Mouse (Mus musculus) kidney, embryonic 14.5 days (tissue): ENCODE results near the gene Olfr543. TPM values are rescaled to one million over a fixed set of nuclear protein-coding genes. Genes with fewer than 3 reads are reported as not detected.

Source experiments
- ATAC-seq: fragments of 200-750 bp; cut with Nextera tagmentation; 2 replicates; pipeline ENCODE4 v1.8.0; 2017; ENCODE audit warnings: moderate number of reproducible peaks, mild to moderate bottlenecking, moderate TSS enrichment, moderate library complexity; ENCODE audit not compliant: low FRiP score, low TSS enrichment
- H3K27ac ChIP-seq: fragments of 300-500 bp; sonication (generic); 2 replicates; pipeline ENCODE4 v1.5.1; 2014; ENCODE audit warnings: low read depth, mild to moderate bottlenecking, low read length, moderate library complexity, mixed read lengths
- H3K27me3 ChIP-seq: fragments of 300-500 bp; sonication (generic); 2 replicates; pipeline ENCODE4 v1.6.1; 2014; ENCODE audit warnings: mild to moderate bottlenecking, low read length; ENCODE audit not compliant: control insufficient read depth, insufficient read depth
- H3K36me3 ChIP-seq: fragments of 300-500 bp; sonication (generic); 2 replicates; pipeline ENCODE4 v1.6.1; 2014; ENCODE audit warnings: low read length, mixed read lengths; ENCODE audit not compliant: control insufficient read depth, insufficient read depth
- H3K4me1 ChIP-seq: fragments of 300-500 bp; sonication (generic); 2 replicates; pipeline ENCODE4 v1.6.1; 2014; ENCODE audit warnings: low read length, mixed read lengths; ENCODE audit not compliant: control insufficient read depth, insufficient read depth
- H3K4me2 ChIP-seq: fragments of 300-500 bp; sonication (generic); replicated peaks from 2 replicates; pipeline ENCODE4 v1.6.1; 2014; ENCODE audit warnings: low read depth, mild to moderate bottlenecking, low read length
- H3K4me3 ChIP-seq: fragments of 300-500 bp; sonication (generic); 2 replicates; pipeline ENCODE4 v1.5.1; 2014; ENCODE audit warnings: mild to moderate bottlenecking, low read length
- H3K9ac ChIP-seq: fragments of 300-500 bp; sonication (generic); 2 replicates; pipeline ENCODE4 v1.6.1; 2014; ENCODE audit warnings: low read depth, mild to moderate bottlenecking, low read length, moderate library complexity
- H3K9me3 ChIP-seq: fragments of 300-500 bp; sonication (generic); 2 replicates; pipeline ENCODE4 v1.6.1; 2016; ENCODE audit warnings: low read length; ENCODE audit not compliant: control insufficient read depth
- WGBS: fragments of 180-500 bp; shearing (Covaris S2); extraction: QIAGEN DNeasy Blood & Tissue Kit; methylation state at CpG from one replicate; pipeline ENCODE4 v1.1.7; 2014; 5-methylcytosine and 5-hydroxymethylcytosine counted together
- polyA plus RNA-seq: library from polyadenylated mRNA; unstranded; fragments of >200 nt; fragmentation: Nextera tagmentation; extraction: Ambion mirVana; gene quantifications from 2 replicates; pipeline ENCODE4 v1.2.1, GENCODE M21; 2014

The Olfr543 gene
- polyA plus RNA-seq, 1 experiment from 2014 or later = 0.80 TPM

DNA sequence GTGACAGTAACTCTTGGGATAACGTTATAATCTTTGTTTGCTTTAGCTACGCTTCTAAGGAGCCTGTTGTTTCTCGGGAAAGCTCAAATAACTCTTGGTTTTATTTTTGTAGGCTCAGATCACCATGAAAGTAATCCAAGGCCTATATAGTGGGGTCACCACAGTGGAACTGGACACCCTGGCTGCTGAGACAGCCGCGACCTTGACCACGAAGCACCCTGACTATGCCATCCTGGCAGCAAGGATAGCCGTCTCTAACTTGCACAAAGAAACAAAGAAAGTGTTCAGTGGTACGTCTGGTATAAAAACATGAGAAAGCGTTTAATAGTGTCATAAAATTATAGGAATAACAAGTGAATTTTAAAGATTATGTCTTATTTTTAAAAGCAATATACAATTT lies 35.0 kb downstream of the Olfr543 start:
- peaks cover 6% of the 10 kb centered on the region; the same call in 1 of the 2 replicates for H3K4me1 ChIP-seq
- no peak for ATAC-seq
- no peak overlapping the region for H3K4me3 ChIP-seq
- 60% methylated on average over 9 of the region's 9 CpGs for WGBS
- H3K36me3 ChIP-seq = peaks cover 68% of the 10 kb centered on the region
- no peaks in the 10 kb centered on the region for H3K9me3 ChIP-seq
- no peaks in the 10 kb centered on the region for H3K27me3 ChIP-seq
- H3K27ac ChIP-seq = no peak overlapping the region
- no peak overlapping the region for H3K9ac ChIP-seq
- H3K4me2 ChIP-seq = no peak overlapping the region

DNA sequence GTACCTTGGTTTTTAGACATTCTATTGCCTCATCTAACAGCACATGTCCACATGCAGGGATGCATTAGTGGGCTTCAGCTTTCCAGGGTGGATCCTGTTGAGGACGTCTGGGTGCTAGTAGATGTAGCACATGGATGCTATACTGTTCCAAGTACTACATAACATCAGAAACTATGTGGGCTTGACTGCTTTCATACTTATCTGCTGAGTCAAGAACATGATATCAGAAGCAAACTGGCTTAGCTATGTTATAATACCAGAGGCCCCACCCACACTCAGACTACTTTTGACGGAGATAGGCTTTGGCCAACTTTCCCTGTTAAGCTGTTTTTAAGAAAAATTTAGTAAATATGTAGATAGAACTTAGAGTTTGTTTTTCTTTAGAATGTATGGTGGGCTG lies 37.2 kb downstream of the Olfr543 start:
- Histone ChIP-seq H3K27ac (no peak overlapping the region), H3K4me1 (peaks cover 6% of the 10 kb centered on the region; the same call in 1 of the 2 replicates), H3K4me3 (no peak overlapping the region), H3K27me3 (no peaks in the 10 kb centered on the region), H3K9ac (no peak overlapping the region), H3K36me3 (peaks cover 47% of the 10 kb centered on the region), H3K4me2 (no peak overlapping the region), H3K9me3 (no peaks in the 10 kb centered on the region)
- 74% methylated on average over 2 of the region's 2 CpGs for WGBS
- ATAC-seq = no peak

DNA sequence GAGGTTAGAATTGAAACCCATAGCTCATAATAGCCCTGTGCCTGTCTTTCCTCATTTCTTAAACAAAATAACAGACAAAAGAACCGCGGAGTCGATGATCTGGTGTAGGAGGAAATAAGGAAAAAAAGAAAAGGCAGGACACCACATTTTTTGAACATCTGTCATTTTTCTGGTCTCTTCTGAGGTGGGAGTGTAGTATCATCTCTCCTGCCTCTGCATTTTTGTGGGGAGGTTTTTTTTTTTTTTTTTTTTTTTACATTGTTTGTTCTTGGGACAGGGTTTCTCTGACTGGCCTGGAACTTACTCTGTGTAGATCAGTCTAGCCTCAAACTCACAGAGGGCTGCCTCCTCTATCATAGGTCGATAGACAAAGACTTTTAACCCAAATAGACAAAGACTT lies 39.0 kb downstream of the Olfr543 start:
- WGBS = 3% methylated on average over 4 of the region's 4 CpGs
- H3K4me3 ChIP-seq = peak overlapping the region; percentile 81
- peaks cover 32% of the 10 kb centered on the region for H3K36me3 ChIP-seq
- peak overlapping the region; percentile 90 for H3K9ac ChIP-seq
- H3K4me1 ChIP-seq = peaks cover 6% of the 10 kb centered on the region; the same call in 1 of the 2 replicates
- ATAC-seq = no peak
- peak overlapping the region; percentile 91; the same call in 1 of the 2 replicates for H3K27ac ChIP-seq
- H3K9me3 ChIP-seq = no peaks in the 10 kb centered on the region
- peak overlapping the region; percentile 64 for H3K4me2 ChIP-seq
- no peaks in the 10 kb centered on the region for H3K27me3 ChIP-seq

DNA sequence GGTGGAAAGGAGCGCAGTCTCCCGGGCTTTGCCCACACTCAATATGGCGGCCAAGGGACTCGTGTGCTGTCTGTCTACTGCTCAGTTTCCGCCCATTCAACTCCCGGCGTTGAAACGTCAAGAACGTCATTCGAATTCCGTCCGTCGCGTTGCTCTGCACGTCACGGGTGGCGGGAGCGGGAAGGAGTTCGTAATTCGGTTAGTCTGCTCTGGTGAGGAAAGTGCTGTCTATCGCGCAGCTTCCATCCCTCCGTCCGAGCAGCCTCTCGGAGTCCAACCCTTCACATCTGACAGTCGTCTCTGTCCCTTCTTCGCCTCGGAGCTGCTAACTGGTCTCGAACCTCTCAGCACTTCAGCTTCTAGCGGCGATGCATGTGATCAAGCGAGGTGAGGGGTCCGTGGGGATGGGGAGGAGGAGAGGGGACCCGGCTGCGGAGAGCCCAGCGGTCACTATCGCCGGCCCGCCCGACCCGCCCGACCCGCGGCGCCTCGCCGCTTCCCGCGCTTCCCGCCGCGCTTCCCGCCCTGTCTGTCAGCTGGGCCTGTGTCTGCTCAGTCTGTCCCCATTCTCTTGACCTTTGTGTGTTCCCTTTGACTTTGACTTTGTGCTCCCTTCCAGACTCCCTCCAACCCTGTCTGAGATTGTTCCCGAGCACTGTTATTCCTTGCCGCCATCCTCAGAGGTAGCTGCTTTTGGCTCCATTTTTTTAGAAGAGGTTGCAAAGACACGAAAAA lies 39.7 kb downstream of the Olfr543 start, which contains the start of gene Rrm1:
Gene Rrm1, plus strand, starts transcription at position 39 of the 735 bp plus-strand sequence.
- ATAC-seq = peak; percentile 99
- Histone ChIP-seq H3K27ac (peak within 1 kb of the TSS; percentile 91), H3K27me3 (no peaks in the 10 kb centered on the region), H3K9me3 (no peaks in the 10 kb centered on the region), H3K4me2 (peak within 1 kb of the TSS; percentile 64), H3K4me3 (peak within 1 kb of the TSS; percentile 81), H3K4me1 (peaks cover 6% of the 10 kb centered on the region; the same call in 1 of the 2 replicates), H3K36me3 (peaks cover 27% of the 10 kb centered on the region), H3K9ac (peak within 1 kb of the TSS; percentile 90)
- under 1% methylated on average over 54 of the region's 56 CpGs for WGBS

DNA sequence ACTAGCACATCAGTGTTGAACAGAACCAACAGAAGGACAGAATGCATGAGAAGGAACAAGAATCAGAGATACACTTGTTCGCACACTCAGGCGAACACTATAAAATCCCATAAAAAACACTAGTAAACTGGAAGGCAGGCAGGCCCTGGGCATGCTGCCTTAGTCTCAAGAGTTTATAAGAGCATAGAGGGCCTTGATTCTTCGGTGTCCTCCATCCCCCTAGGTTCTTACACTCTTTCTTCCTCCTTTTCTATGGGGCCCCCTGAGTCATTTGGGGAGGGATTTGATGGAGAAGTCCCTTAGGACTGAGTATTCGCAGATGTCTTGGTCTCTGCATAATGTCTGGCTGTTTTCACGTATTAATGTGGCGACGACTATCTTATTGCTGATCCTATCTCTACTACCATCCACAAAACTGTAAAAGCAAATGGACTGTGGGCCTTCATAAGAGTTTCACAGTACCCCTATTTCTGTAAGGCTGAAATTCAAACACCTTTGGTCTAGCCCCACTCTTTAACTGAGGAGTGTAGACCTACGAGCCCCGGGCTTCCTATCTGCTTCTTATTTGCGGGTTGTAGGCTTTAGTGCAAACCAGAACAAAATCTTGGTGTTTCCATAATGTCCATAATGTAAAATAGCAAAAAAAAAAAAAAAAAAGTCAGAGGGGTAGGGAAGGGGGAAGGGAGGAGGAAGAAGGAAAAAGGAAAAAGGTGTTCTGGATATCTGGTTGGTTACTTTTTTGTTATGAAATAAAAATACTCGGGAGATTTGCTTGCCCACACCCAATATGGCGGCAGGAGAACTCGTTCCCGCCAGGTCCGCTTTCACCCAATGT lies 40.4 kb downstream of the Olfr543 start:
- Histone ChIP-seq H3K9me3 (no peaks in the 10 kb centered on the region), H3K36me3 (peaks cover 19% of the 10 kb centered on the region), H3K4me3 (peak overlapping the region; percentile 81), H3K4me2 (peak overlapping the region; percentile 64), H3K27ac (no peak overlapping the region), H3K9ac (no peak overlapping the region), H3K4me1 (peaks cover 6% of the 10 kb centered on the region; the same call in 1 of the 2 replicates), H3K27me3 (no peaks in the 10 kb centered on the region)
- 56% methylated on average over 15 of the region's 15 CpGs for WGBS
- peak; percentile 2; the same call in 1 of the 2 replicates for ATAC-seq

GRCm38 (mm10) chr7:102434344-102434743 lies 47.1 kb downstream of the Olfr543 start:
- ATAC-seq = no peak
- 86% methylated on average over 2 of the region's 2 CpGs for WGBS
- no peak overlapping the region for H3K27ac ChIP-seq

More at GRCm38 (mm10) chr7:102434344-102434743, 47.1 kb downstream of the Olfr543 start:
- H3K36me3 ChIP-seq = no peaks in the 10 kb centered on the region; the same call in 1 of the 2 replicates
- no peaks in the 10 kb centered on the region for H3K4me1 ChIP-seq
- H3K4me3 ChIP-seq = no peak overlapping the region
- H3K27me3 ChIP-seq = no peaks in the 10 kb centered on the region
- H3K9me3 ChIP-seq = no peaks in the 10 kb centered on the region
- H3K4me2 ChIP-seq = no peak overlapping the region
- H3K9ac ChIP-seq = no peak overlapping the region

Other genes with a start within 250 kb of the Olfr543 start
- 47.6 and 62.6 TPM in 2 replicates for gene Rhog, start 225.6 kb downstream of the Olfr543 start, polyA plus RNA-seq
- gene Stim1, start 213.9 kb downstream of the Olfr543 start, polyA plus RNA-seq = 8.1 and 11.6 TPM in 2 replicates
- gene Rrm1, start 40.0 kb downstream of the Olfr543 start, polyA plus RNA-seq = 159 and 198 TPM in 2 replicates
- gene Olfr544, start 6.6 kb upstream of the Olfr543 start, polyA plus RNA-seq = 0.10 TPM in 1 of 2 replicates, not detected in the other
- not detected in 2 replicates for gene Olfr545, start 17.9 kb upstream of the Olfr543 start, polyA plus RNA-seq
- gene Olfr547, start 53.1 kb upstream of the Olfr543 start, polyA plus RNA-seq = not detected in 2 replicates
- not detected in 2 replicates for gene Olfr548-ps1, start 59.2 kb upstream of the Olfr543 start, polyA plus RNA-seq
- gene Olfr549, start 68.2 kb upstream of the Olfr543 start, polyA plus RNA-seq = not detected in 2 replicates
- 0.68 and 1.5 TPM in 2 replicates for gene Trim21, start 83.8 kb upstream of the Olfr543 start, polyA plus RNA-seq
- not detected in 2 replicates for gene Olfr550, start 89.8 kb upstream of the Olfr543 start, polyA plus RNA-seq
- gene Olfr551, start 110.2 kb upstream of the Olfr543 start, polyA plus RNA-seq = not detected in 2 replicates
- not detected in 2 replicates for gene Olfr552, start 116.1 kb upstream of the Olfr543 start, polyA plus RNA-seq
- not detected in 2 replicates for gene Olfr553, start 136.5 kb upstream of the Olfr543 start, polyA plus RNA-seq
- not detected in 2 replicates for gene Olfr554, start 156.8 kb upstream of the Olfr543 start, polyA plus RNA-seq
- not detected in 2 replicates for gene Olfr555, start 177.1 kb upstream of the Olfr543 start, polyA plus RNA-seq
- gene Olfr556, start 183.2 kb upstream of the Olfr543 start, polyA plus RNA-seq = not detected in 2 replicates
- gene Trim68, start 205.6 kb upstream of the Olfr543 start, polyA plus RNA-seq = 10.4 and 15.4 TPM in 2 replicates
- gene Olfr557, start 214.2 kb upstream of the Olfr543 start, polyA plus RNA-seq = not detected in 2 replicates
- 0.20 and 0.36 TPM in 2 replicates for gene Olfr558, start 220.5 kb upstream of the Olfr543 start, polyA plus RNA-seq
- gene Olfr33, start 237.4 kb upstream of the Olfr543 start, polyA plus RNA-seq = not detected in 2 replicates
- not detected in 2 replicates for gene Olfr559, start 245.8 kb upstream of the Olfr543 start, polyA plus RNA-seq